Mouse (Mus musculus): ENCODE data around the gene Ripor1. TPM values are rescaled to one million over a fixed set of nuclear protein-coding genes. Genes with fewer than 3 reads are reported as not detected.
"Not testable (repeated sequence)": the region's sequence is repeated elsewhere in the genome, so short reads cannot be mapped to it uniquely, and the experiment has no call there.

Ripor1 gene
- polyA plus RNA-seq (2012; fragmentation: generic; extraction: Trizol), result 28.7 TPM
- long read RNA-seq, experiment 1, partial matches to known transcripts, result 5 of 6 reads
- long read RNA-seq, experiment 1, other reads (novel, unspliced or antisense), result 1 of 6 reads
- long read RNA-seq, experiment 2, partial matches to known transcripts, result 5 of 5 reads
- long read RNA-seq, experiment 2, other reads (novel, unspliced or antisense), result 0 of 5 reads

GRCm38 (mm10) chr8:105604804-105605381 lies at the start of gene Ripor1:
Gene Ripor1 (plus strand): TSS chr8:105605255.
- peaks cover 46% of the 10 kb centered on the region for H3K79me2 ChIP-seq (ENCODE audit: control insufficient read depth, insufficient read depth)
- H3K79me3 ChIP-seq (ENCODE audit: low read depth), result peaks cover 26% of the 10 kb centered on the region
- peak within 1 kb of the TSS; percentile 68 for H3K4me3 ChIP-seq (ENCODE audit: insufficient read depth, poor library complexity, severe bottlenecking)
- H3K36me3 ChIP-seq (ENCODE audit: control insufficient read depth, insufficient read depth), result no peaks in the 10 kb centered on the region
- TF ChIP-seq CTCF (IDR thresholded peaks at IDR 0.05; ENCODE audit: control insufficient read depth, insufficient read depth, insufficient read length), result peak; percentile 0
- peak; percentile 14 for TF ChIP-seq MYOD1 (IDR thresholded peaks at IDR 0.05; ENCODE audit: control insufficient read depth, insufficient read length, low read depth)
- no peak for TF ChIP-seq MAX (IDR thresholded peaks at IDR 0.05)
- TF ChIP-seq MYOG (IDR thresholded peaks at IDR 0.05; ENCODE audit: control insufficient read depth, extremely low read depth, insufficient read length), result no peak
- TF ChIP-seq CEBPB (IDR thresholded peaks at IDR 0.05; ENCODE audit: low read depth), result no peak
- TF ChIP-seq FOSL1 (IDR thresholded peaks at IDR 0.05; ENCODE audit: insufficient read depth, low read length, poor library complexity, severe bottlenecking), result no peak
- TF ChIP-seq USF1 (IDR thresholded peaks at IDR 0.05; ENCODE audit: low read depth), result no peak
- peak within 1 kb of the TSS; percentile 99 for H3ac ChIP-seq (ENCODE audit: control insufficient read depth, insufficient read length, low read depth)
- H3K27me3 ChIP-seq (ENCODE audit: control insufficient read depth, insufficient read depth, insufficient read length), result no peaks in the 10 kb centered on the region

GRCm38 (mm10) chr8:105562863-105563262 lies 42.2 kb upstream of the Ripor1 start:
- Histone ChIP-seq H3K79me2 (ENCODE audit: control insufficient read depth, insufficient read depth) (peaks cover 15% of the 10 kb centered on the region), H3K27me3 (ENCODE audit: control insufficient read depth, insufficient read depth, insufficient read length) (no peaks in the 10 kb centered on the region), H3ac (ENCODE audit: control insufficient read depth, insufficient read length, low read depth) (no peak overlapping the region), H3K4me3 (ENCODE audit: insufficient read depth, poor library complexity, severe bottlenecking) (no peak overlapping the region), H3K79me3 (ENCODE audit: low read depth) (peaks cover 4% of the 10 kb centered on the region), H3K36me3 (ENCODE audit: control insufficient read depth, insufficient read depth) (no peaks in the 10 kb centered on the region)
- no peak for TF ChIP-seq MYOD1 (IDR thresholded peaks at IDR 0.05; ENCODE audit: control insufficient read depth, insufficient read length, low read depth)
- TF ChIP-seq MYOG (IDR thresholded peaks at IDR 0.05; ENCODE audit: control insufficient read depth, extremely low read depth, insufficient read length), result no peak
- no peak for TF ChIP-seq FOSL1 (IDR thresholded peaks at IDR 0.05; ENCODE audit: insufficient read depth, low read length, poor library complexity, severe bottlenecking)
- TF ChIP-seq USF1 (IDR thresholded peaks at IDR 0.05; ENCODE audit: low read depth), result no peak
- no peak for TF ChIP-seq CEBPB (IDR thresholded peaks at IDR 0.05; ENCODE audit: low read depth)
- no peak for TF ChIP-seq MAX (IDR thresholded peaks at IDR 0.05)
- no peak for TF ChIP-seq CTCF (IDR thresholded peaks at IDR 0.05; ENCODE audit: control insufficient read depth, insufficient read depth, insufficient read length)

GRCm38 (mm10) chr8:105563871-105564270 lies 41.2 kb upstream of the Ripor1 start:
- Histone ChIP-seq H3ac (ENCODE audit: control insufficient read depth, insufficient read length, low read depth) (no peak overlapping the region), H3K36me3 (ENCODE audit: control insufficient read depth, insufficient read depth) (no peaks in the 10 kb centered on the region), H3K27me3 (ENCODE audit: control insufficient read depth, insufficient read depth, insufficient read length) (no peaks in the 10 kb centered on the region), H3K79me2 (ENCODE audit: control insufficient read depth, insufficient read depth) (peaks cover 15% of the 10 kb centered on the region), H3K4me3 (ENCODE audit: insufficient read depth, poor library complexity, severe bottlenecking) (no peak overlapping the region), H3K79me3 (ENCODE audit: low read depth) (peaks cover 4% of the 10 kb centered on the region)
- no peak for TF ChIP-seq CTCF (IDR thresholded peaks at IDR 0.05; ENCODE audit: control insufficient read depth, insufficient read depth, insufficient read length)
- no peak for TF ChIP-seq CEBPB (IDR thresholded peaks at IDR 0.05; ENCODE audit: low read depth)
- TF ChIP-seq MYOG (IDR thresholded peaks at IDR 0.05; ENCODE audit: control insufficient read depth, extremely low read depth, insufficient read length), result no peak
- TF ChIP-seq MAX (IDR thresholded peaks at IDR 0.05), result no peak
- TF ChIP-seq FOSL1 (IDR thresholded peaks at IDR 0.05; ENCODE audit: insufficient read depth, low read length, poor library complexity, severe bottlenecking), result no peak
- TF ChIP-seq USF1 (IDR thresholded peaks at IDR 0.05; ENCODE audit: low read depth), result no peak
- no peak for TF ChIP-seq MYOD1 (IDR thresholded peaks at IDR 0.05; ENCODE audit: control insufficient read depth, insufficient read length, low read depth)

DNA sequence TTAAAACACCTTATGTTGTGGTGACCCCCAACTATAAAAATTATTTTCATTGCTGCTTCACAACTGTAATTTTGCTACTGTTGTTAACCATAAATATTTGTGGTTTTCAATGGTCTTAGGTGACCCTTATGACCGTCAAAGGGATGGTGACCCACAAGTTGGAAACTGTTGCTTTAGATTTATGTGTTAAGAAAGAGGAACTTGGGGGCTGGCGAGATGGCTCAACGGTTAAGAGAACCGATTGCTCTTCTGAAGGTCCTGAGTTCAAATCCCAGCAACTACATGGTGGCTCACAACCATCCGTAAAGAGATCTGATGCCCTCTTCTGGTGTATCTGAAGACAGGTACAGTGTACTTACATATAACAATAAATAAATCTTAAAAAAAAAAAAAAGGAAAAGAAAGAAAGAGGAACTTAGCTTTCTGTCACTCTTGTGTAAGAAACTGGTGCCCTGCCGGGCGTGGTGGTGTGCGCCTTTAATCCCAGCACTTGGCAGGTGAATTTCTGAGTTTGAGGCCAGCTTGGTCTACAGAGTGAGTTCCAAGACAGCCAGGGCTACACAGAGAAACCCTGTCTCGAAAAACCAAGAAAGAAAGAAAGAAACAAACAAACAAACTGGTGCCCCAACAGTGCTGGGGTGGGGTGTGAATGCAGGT lies 40.4 kb upstream of the Ripor1 start:
- H3K36me3 ChIP-seq (ENCODE audit: control insufficient read depth, insufficient read depth); H3K79me3 ChIP-seq (ENCODE audit: low read depth); H3K27me3 ChIP-seq (ENCODE audit: control insufficient read depth, insufficient read depth, insufficient read length): not testable (repeated sequence)
- Histone ChIP-seq H3K4me3 (ENCODE audit: insufficient read depth, poor library complexity, severe bottlenecking) (peak overlapping the region; percentile 84), H3ac (ENCODE audit: control insufficient read depth, insufficient read length, low read depth) (peak overlapping the region; percentile 81), H3K79me2 (ENCODE audit: control insufficient read depth, insufficient read depth) (peaks cover 15% of the 10 kb centered on the region)

DNA sequence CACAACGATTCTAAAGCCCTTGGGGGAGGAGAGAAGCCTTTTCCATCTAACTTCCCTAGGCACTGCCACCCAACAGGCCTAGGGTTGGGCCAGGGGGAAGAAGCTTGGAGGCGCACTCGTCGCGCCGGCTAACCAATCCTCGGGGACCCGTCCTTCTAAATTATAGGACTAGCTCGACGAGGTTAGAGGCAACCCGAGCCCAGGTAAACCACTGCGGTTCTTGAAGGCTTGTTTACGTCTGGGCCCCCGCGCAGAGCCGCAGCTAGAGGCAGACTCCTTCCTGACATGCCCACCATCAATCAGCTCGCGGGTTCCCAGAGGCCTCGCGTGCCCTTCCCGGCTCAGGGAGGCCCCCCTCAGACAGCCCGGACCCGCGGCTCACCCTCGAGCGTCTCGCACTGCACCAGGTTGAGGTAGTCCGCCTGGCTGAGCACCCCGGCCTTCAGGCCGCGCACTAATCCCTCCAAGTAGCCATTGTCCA lies 39.6 kb upstream of the Ripor1 start:
- peak overlapping the region; percentile 81 for H3ac ChIP-seq (ENCODE audit: control insufficient read depth, insufficient read length, low read depth)
- peaks cover 4% of the 10 kb centered on the region for H3K79me3 ChIP-seq (ENCODE audit: low read depth)
- H3K4me3 ChIP-seq (ENCODE audit: insufficient read depth, poor library complexity, severe bottlenecking), result peak overlapping the region; percentile 84
- H3K36me3 ChIP-seq (ENCODE audit: control insufficient read depth, insufficient read depth), result no peaks in the 10 kb centered on the region
- H3K27me3 ChIP-seq (ENCODE audit: control insufficient read depth, insufficient read depth, insufficient read length), result no peaks in the 10 kb centered on the region
- peaks cover 15% of the 10 kb centered on the region for H3K79me2 ChIP-seq (ENCODE audit: control insufficient read depth, insufficient read depth)
- TF ChIP-seq USF1 (IDR thresholded peaks at IDR 0.05; ENCODE audit: low read depth) (no peak), MAX (IDR thresholded peaks at IDR 0.05) (no peak), CEBPB (IDR thresholded peaks at IDR 0.05; ENCODE audit: low read depth) (no peak), MYOD1 (IDR thresholded peaks at IDR 0.05; ENCODE audit: control insufficient read depth, insufficient read length, low read depth) (no peak), CTCF (IDR thresholded peaks at IDR 0.05; ENCODE audit: control insufficient read depth, insufficient read depth, insufficient read length) (no peak), MYOG (IDR thresholded peaks at IDR 0.05; ENCODE audit: control insufficient read depth, extremely low read depth, insufficient read length) (no peak), FOSL1 (IDR thresholded peaks at IDR 0.05; ENCODE audit: insufficient read depth, low read length, poor library complexity, severe bottlenecking) (no peak)

Data from C2C12 (cell line).